Mouse (Mus musculus): ENCODE data around the gene Cd59a.
"Not testable (repeated sequence)": the region's sequence is repeated elsewhere in the genome, so short reads cannot be mapped to it uniquely, and the experiment has no call there.

Gene Cd59a

GRCm38 (mm10) chr2:104109021-104109420 is 13.4 kb downstream of the Cd59a start:
- in situ Hi-C loops (cut with MboI), result not testable (repeated sequence)

GRCm38 (mm10) chr2:104109528-104109927 is 13.9 kb downstream of the Cd59a start:
- in situ Hi-C loops (cut with MboI), result no loop called here

DNA sequence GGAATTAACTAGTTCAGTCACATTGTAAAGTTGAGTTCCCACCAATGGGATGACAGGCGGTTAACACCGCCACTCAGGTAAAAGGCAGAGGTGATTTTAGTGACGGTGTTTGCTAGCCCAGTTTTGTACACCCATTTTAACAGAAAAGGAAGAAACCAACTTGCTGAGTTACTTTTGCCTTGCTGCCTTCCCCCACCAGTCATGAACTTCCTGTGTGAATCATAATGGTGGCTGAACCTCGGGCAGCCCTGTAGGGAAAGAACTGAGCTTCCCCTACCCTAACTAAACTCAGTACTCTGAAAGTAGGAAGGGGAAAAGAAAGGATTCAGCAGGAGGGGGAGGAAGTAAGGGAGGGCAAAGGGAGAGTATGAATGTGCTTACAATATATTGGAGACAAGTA is 14.4 kb downstream of the Cd59a start:
- in situ Hi-C loops (cut with MboI), result no loop called here

- in situ Hi-C loops (cut with MboI), result not testable (repeated sequence)
These were observed 15.7 kb downstream of the Cd59a start for GRCm38 (mm10) chr2:104111170-104111797.

DNA sequence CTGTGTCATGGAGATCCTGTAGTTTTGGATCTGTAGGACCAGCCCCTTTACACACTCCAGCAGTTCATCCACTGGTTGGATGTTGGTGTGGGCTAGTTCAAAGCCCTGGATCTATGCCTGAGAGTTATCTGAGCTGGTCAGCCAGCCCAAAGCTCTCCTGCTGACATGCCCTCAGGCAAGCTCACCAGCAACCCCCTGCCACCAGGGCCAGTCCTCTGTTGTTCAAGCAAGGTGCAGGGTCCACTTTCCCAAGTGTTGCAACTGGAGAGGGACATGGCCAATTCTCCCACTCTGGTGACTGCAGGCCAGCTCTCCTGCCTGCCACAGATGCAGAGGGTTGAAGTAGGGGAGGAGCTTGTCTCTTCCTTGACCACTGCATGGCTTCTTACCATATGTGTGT is 18.0 kb downstream of the Cd59a start:
- in situ Hi-C loops (cut with MboI), result not testable (repeated sequence)

GRCm38 (mm10) chr2:104114898-104115297 is 19.3 kb downstream of the Cd59a start:
- in situ Hi-C loops (cut with MboI), result no loop called here

DNA sequence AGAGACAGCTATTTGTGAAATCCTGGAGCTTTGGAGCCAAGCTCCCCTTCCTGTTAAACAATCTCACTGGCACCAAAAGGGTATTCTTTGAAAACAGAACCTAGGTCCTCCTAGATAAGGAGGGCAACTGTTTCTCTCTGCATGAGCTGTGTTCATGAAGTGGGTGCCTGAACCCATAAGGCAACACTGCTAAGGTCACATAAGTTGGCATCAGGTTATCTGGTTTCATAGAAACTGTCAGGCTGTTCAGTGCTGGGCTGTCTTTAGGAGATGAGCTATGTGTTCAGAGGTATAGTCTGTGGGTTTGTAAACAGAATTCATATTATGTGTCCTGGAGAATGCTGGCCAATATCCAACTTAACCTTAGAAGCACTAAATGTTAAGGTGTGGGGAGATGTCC is 21.6 kb downstream of the Cd59a start:
- in situ Hi-C loops (cut with MboI), result not testable (repeated sequence)

DNA sequence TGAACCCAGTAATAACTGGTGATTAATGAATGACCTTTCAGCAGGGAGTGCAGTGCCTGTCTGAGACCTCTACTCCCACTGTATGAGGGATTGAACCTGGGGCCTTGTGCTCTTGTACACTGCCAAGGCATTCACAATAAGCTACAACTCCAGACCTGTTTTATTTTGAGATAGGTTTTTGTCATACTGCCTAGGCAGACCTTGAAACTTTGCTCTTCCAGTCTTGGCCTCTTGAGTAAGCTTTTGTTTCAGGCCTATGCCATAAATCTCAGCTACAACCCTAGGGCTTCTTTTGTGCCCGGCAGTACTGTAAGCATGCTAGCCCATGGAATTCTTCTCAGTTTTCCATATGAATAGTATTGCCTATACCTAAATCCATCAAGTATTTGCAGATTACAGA is 23.5 kb downstream of the Cd59a start:
- in situ Hi-C loops (cut with MboI), result no loop called here

GRCm38 (mm10) chr2:104120312-104120711 is 24.7 kb downstream of the Cd59a start:
- in situ Hi-C loops (cut with MboI), result no loop called here

DNA sequence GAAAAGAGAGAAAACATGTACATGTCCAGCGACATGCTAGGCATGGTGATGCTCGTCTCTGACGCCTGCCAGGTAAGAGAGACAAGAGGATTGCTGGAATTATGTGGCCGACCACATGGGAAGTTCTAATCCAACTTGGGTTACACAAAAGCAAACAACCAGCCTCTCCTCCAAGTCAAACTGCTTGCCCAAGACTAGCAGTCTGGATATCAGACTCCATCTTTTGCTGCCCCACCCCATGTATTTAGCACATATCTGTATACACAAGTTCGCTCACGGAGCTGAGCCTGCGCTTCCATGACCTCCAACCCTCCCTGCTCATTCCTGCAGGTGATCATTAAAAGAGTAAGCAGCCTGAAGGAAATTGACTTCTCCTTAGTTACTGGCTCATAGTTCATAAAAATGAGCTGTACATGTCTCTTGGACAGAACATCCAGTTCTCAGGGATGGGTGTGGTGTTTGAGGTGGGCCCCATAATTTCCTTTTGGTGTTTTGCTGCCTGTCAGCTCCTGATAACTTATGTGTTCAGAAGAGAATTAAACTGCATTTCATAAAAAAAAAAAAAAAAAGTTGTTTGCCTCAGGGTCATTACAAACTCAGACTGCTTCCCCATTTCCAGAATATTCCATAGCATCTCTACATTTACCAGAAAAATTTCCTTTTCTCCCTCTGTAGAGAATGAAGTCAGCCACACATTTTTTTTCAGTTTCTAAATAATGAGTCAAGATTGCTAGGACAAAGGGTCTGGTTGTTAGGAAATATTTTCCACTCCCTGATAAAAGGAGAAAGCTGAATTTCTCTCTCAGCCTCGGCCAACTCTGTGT is 26.3 kb downstream of the Cd59a start:
- in situ Hi-C loops (cut with MboI), result no loop called here

DNA sequence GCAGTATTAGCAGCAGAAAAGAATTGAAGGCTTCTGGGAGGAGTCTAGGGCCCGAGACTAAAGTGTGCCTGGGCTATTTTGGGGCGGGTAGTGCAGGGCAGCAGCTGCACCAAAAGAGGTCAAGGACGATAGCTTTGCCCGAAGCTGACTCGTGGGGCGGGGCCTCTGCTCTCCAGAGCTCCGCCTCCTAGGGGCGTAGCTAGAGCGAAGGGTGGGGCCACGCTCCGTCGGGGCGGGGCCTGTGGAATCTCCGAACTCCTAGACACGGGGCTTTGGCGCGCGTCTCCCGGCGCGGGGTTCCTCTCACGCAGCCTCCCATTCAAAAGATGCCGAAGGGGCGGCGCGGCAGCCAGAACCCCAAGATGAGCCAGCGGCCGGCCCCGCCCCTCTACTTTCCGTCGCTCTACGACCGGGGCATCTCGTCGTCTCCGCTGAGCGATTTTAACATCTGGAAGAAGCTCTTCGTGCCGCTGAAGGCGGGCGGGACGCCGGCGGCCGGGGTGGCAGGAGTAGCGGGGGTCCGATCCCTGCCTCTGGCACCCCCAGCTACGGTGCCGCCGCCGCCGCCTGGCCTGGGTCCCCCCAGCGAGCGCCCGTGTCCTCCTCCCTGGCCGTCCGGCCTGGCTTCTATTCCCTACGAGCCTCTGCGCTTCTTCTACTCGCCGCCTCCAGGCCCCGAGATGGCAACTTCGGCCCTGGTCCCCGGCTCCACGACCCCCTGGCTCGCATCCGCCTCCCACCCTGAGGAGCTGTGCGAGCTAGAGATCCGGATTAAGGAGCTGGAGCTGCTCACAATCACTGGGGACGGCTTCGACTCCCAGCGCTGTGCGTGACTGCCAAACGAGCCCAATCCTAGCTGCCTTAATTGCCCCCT is 27.1 kb downstream of the Cd59a start, which contains the start of gene A930018P22Rik:
TSS of gene A930018P22Rik (plus strand) at position 265 of the 874 bp plus-strand sequence.
- in situ Hi-C loops (cut with MboI), result no loop called here

DNA sequence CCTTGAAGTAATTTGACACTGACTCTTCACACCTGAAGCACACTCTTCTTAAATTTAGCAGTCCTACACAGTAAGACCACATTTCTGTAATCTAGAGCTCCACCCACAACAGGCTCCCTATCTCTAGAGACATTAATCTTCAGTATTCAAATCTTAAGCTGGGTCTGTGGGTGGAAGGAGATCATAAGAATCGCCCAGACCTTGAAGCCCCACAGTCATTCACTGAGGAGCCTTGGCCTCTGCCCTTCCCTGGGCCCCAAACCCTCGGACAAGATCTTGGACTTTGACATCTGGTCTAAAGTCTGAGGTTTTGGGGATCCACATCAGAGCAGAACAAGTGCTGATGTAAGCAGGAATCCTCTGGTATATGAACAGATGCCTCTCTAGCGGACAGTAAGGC is 27.9 kb downstream of the Cd59a start:
- in situ Hi-C loops (cut with MboI), result no loop called here

DNA sequence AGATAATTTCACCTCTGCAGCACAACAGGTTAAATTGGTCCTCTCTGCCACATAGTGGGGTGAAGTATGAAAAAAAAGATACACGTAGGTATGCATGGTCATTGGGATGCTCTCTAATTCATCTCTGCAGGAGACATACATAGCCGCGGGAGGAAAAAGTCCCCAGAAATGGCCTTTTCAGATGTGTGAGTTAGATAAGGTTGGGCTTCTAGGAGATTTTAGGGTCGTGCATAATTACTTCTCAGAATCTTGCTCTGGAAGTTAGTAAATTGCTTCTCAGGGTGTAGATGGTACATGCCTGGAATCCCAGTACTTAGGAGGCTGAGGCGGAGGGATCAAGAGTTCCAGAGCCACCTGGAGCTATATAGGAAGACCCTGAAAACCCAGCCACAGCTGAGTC is 28.5 kb downstream of the Cd59a start:
- in situ Hi-C loops (cut with MboI), result no loop called here

DNA sequence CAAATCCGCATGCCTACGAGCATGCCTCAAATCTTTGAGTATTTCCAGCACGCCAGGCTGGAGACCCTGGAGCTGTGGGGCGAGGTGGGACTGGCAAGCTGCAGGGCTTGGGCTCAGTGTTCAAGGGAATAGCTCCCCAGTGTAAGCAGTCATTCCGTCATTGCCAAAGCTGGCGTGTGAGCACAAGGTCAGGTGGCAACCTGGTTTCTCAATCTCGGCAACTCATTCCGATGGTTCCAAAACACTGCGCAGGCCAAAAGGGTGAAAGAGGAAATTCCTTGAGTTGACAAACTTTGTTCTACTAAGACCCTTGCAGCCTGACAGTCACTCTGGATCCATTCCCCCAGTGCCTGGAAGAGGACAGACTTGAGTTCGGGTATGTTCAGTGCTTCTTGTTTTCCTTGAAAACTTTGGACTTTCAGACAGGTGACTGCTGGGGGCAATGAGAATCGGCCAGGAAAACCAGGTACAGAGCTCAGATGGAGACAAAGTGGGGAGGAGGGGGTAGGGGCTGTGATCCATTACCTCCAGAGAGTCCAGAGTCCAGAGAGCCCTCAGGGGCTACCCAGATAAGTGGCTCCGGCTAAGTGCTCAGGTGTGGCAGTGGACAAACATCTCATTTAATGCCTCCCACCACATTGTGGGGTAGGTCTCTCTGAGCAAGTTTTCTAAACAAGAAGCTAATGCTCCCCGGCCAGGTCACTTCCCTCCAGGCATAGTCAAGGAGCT is 33.4 kb downstream of the Cd59a start:
- in situ Hi-C loops (cut with MboI), result no loop called here

- in situ Hi-C loops (cut with MboI), result no loop called here
These were observed 34.6 kb downstream of the Cd59a start for GRCm38 (mm10) chr2:104130165-104130564.

GRCm38 (mm10) chr2:104130969-104131368 is 35.4 kb downstream of the Cd59a start:
- in situ Hi-C loops (cut with MboI), result no loop called here

DNA sequence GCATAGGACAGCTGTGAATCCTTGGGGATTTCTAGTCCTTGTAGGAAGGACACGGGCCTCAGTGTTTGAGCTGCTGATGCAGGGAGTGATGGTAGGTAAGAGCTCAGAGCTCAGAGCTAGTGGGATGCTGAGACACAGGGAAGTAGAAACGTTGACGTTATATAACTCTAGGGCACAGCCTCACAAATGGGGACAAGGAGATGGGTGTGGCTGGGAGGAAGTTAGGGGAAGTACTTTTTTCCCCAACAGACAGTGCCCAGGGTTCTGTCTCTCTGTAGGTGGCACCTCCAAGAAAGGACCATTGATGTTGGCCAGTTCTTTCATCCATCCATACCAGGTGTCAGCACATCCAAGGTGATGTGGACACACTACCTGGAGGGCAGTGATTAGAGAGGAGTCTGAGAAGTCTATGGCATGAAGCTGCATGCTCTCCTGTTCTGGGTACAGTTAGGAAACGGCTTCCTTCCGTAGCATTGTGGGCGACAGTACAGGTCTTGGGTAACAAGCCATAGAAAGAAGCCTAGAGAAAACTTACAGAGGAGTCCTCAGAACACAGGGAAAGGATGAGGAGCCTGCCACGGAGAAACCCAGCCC is 36.8 kb downstream of the Cd59a start:
- in situ Hi-C loops (cut with MboI), result no loop called here

GRCm38 (mm10) chr2:104133042-104133810 is 37.6 kb downstream of the Cd59a start:
- in situ Hi-C loops (cut with MboI), result no loop called here

- in situ Hi-C loops (cut with MboI), result no loop called here
These were observed 38.8 kb downstream of the Cd59a start for GRCm38 (mm10) chr2:104134150-104135056.

Measured in mature B cell (primary cell).